Mouse (Mus musculus) lung, postnatal 0 days (tissue): ENCODE measurements at regions not wholly inside any gene's neighbourhood (a gene's known extent, or its start where the extent isn't known, plus 50 kb on each side); places are given as distances from the start of the nearest gene placed in this dataset.

Source experiments
- CTCF ChIP-seq: IDR thresholded peaks from 2 replicates; pipeline ENCODE4 v1.5.1; 2016; ENCODE audit warnings: antibody characterized with exemption, mild to moderate bottlenecking
- EP300 ChIP-seq: IDR thresholded peaks from 2 replicates; pipeline ENCODE4 v1.6.1; 2016; ENCODE audit warnings: antibody characterized with exemption, mild to moderate bottlenecking, control low read depth

GRCm38 (mm10) chr17:82860966-82861365 lies 354.1 kb upstream of the Pkdcc start:
- TF ChIP-seq EP300 (no peak), CTCF (no peak)
